Mouse (Mus musculus) gonadal fat pad, adult 2 months (tissue): Measurements from ENCODE around the gene Tnfsf14. TPM values are rescaled to one million over a fixed set of nuclear protein-coding genes. Genes with fewer than 3 reads are reported as not detected.

Experiments used
- DNase-seq: peaks from one replicate; pipeline ENCODE4 v3.0.0-alpha.2; 2012; ENCODE audit warnings: low read depth
- polyA plus RNA-seq: library from polyadenylated mRNA; depleted of rRNA; stranded (reverse); fragments of >200 nt; gene quantifications from 2 replicates; pipeline ENCODE4 v1.2.3, GENCODE M21; 2012

Gene Tnfsf14
- polyA plus RNA-seq, 1 experiment = 0.32 TPM

- no peak for DNase-seq
Observed at GRCm38 (mm10) chr17:57201841-57202724, 8.1 kb upstream of the Tnfsf14 start.

GRCm38 (mm10) chr17:57198252-57198651 lies 4.3 kb upstream of the Tnfsf14 start:
- DNase-seq = no peak

DNA sequence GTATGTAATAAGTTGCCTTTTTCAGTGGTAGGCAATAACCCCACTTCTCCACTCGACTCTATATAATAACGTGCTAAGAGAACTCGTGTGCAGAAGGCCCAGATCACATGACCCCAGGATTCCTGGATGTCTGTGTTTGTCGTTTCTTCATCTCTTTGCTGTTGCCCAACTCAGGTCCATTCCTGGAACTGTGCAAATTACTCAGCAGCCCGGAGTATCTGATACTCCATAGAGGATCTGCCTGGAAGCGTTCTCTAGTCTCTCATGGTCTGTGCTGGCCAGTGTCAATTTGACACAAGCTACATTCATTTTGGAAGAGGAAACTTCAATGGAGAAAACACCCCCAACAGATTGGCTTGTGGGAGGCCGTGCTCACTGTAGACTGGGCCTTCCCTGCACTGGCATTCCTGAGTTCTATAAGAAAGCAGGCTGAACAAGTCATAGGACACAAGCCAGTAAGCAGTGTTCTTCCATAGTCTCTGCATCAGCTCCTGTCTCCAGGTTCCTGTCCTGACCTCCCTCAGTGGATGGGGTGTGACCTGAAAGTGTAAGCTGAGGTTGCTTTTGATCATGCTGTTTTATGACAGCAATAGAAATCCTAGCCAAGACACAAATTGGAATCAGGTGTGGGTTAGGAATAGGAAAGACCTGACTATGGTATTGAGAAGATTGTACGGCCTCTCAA lies 1.5 kb upstream of the Tnfsf14 start:
- no peak for DNase-seq

GRCm38 (mm10) chr17:57194771-57195170 lies 794 bp upstream of the Tnfsf14 start:
- DNase-seq = no peak

- DNase-seq = no peak
Observed at GRCm38 (mm10) chr17:57188510-57189192, 5.3 kb downstream of the Tnfsf14 start.

DNA sequence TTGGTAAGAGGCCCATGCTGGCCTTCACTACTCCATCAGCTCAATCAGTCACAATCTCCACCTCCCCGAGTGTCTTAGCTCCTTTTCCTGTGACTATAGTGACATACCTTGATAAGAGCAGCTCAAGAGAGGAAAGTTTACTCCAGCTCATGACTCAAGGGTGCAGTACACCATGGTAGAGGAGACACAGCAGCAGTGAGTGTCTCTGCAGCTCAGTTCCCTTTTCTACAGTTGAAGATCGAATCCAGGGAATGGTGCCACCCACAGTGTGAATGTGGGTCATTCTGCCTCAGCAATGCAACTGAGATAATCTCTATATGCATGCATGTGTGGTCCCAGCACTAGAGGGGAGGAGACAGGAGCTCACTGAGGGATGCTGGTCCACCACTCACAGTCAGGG lies 8.3 kb downstream of the Tnfsf14 start:
- DNase-seq = no peak

DNA sequence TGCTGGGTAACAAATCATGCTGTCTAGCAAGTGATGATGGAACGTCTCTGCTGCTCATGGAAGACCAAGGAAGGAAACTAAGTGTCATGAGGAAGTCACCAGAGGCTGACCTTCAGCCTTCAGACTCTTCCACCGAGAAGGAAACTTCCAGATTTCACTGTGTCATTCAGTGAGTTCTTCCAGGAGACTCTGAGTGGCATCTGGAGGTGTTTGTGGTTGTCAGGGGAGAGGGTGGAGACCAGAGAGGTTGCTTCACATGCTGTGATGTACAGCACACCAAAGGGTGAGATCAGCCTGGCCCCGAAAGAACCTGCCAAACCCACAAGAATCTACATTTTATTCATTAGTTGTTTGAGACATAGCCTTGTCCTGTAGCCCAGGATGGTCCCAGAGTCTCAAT lies 11.1 kb downstream of the Tnfsf14 start:
- no peak for DNase-seq

DNA sequence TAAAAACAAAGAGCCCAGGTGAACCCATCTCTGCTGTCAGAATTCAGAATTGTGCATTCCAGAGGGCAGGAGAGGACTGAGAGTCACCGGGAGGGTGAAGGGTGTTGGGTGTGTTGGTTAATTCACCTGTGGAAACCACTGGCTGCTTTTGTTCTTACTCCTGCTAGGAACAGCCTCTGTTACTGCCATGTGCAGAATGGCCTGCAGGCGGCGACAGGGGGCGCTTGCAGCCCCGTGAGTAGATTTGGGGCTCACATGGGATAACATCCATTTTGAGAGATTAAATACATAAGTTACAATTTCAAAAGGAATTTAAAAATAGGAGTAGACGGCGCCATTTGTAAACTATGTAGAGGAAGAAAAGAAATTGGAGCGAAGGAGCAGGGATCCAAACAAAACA lies 13.6 kb downstream of the Tnfsf14 start:
- DNase-seq = no peak

DNA sequence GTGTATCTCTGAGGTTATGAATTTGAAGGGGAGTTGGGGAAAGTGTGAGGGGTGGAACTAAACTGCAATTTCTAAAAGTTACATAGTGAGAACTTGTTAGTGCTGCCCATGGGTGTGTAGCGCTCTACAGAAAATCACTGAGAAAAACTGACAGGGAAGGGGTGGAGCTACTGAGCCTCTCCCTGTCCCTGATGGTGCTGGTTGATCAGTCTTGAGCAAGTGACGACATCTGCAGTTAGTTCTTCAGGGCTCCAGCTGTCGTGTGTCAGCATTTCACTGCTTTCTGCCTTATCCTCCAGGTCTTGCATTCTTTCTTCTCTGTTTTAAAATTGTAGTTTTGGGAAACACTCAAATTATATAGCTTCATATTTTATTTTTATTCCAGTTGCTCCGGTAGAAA lies 20.6 kb downstream of the Tnfsf14 start:
- DNase-seq = no peak

GRCm38 (mm10) chr17:57172378-57172777 lies 21.6 kb downstream of the Tnfsf14 start:
- DNase-seq = no peak

- no peak for DNase-seq
Observed at GRCm38 (mm10) chr17:57170616-57171260, 23.2 kb downstream of the Tnfsf14 start.

DNA sequence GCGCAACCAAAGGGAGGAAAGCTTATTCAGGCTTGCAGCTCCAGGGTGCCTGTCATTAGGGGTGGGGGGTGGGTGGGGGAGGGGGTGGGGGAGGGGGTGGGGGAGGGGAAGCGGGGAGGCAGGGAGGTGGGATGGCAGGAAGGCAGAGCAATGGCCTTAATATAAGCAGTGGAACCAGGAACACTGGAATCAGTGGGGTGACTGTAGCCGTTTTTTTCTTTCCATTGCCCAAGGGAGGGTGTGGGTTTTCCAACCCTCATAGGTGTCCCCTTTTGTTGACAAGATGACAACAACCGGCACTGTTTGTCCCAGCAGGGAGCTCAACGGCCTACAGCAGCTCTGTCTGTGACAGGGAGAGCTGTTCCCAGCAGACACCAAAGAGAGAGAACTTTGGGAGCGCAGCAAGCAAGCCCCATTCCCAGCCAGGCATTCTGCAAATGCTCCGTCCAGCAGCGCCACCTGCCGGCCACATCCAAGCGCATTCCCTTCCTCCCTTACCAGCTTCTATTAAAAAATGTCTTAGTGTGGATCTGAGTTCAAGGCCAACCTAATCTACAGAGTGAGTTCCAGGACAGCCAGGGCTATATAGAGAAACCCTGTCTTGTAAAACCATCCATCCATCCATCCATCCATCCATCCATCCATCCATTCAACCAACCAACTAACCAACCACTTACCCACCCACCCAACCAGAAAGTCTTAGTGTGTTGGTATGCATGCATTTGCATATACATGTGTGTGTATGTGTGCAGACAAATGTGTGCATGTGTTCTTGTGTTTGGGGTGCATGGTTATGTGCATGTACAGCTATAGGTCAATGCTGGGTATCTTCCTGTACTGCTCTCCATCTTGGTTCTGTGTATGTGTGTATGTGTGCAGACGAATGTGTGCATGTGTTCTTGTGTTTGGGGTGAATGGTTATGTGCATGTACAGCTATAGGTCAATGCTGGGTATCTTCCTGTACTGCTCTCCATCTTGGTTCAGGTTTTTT lies 26.9 kb downstream of the Tnfsf14 start:
- no peak for DNase-seq

- DNase-seq = no peak
Observed at GRCm38 (mm10) chr17:57153787-57154186, 40.2 kb downstream of the Tnfsf14 start.

DNA sequence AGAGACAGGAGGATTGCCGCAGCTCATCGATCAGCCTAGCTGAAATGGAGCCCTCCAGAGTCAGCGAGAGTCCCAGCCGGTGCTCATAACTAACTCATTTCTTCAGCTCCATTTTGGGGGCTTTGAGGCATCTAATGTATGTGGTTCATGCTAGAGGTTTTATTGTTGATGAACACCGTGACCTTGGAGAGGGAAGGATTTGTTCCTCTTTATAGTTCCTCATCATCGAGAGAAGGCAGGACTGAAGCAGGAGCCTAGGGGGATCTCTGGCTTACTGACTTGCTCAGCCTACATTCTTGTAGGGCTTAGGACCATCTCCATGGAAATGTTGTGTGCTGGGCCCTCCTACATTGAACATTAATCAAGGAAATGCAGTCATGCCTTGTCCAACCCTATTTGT lies 41.0 kb downstream of the Tnfsf14 start:
- no peak for DNase-seq

DNA sequence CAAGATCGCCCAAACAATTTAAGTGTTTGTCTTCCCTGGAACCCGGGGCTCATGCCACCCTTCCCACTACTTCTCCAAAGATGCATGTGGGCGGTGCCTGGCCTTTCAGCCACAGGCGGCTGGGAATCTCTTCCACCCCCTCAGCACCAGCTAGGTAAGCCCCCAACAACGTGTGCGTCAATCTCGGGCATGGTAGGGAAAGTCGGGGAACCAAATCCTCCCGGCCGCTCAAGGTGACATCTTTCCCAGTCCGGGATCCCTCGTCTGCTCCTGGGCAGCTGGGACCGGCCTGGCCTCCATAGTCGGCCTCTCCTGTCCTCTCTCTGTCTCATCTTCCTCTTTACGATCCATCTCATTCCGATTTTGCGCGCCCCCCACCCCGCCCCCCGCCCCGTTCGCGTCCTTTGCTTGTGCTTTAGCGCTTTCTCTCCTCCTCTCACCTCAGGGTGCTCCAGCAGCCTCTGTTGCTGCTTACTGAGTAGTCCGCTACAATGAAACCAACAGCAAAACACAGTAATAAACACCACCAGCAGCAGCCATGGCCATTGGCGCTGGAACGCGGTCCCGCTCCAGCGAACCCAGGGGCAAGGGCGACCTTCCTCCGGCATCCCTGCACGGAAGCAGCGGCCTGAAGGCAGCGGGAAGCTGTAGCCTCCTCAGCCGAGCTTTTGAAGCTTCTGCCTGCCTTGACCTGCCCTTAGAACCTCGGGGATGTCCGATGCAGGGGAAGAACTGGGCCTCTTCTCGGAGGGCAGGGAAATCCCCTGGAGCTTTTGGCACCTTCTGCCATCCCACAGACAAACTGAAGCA lies 44.8 kb downstream of the Tnfsf14 start, which contains the start of gene Cd70:
Gene Cd70, minus strand, starts transcription at position 784 of the 810 bp plus-strand sequence.
- no peak for DNase-seq

GRCm38 (mm10) chr17:57148343-57148742 lies 45.6 kb downstream of the Tnfsf14 start:
- DNase-seq = no peak

DNA sequence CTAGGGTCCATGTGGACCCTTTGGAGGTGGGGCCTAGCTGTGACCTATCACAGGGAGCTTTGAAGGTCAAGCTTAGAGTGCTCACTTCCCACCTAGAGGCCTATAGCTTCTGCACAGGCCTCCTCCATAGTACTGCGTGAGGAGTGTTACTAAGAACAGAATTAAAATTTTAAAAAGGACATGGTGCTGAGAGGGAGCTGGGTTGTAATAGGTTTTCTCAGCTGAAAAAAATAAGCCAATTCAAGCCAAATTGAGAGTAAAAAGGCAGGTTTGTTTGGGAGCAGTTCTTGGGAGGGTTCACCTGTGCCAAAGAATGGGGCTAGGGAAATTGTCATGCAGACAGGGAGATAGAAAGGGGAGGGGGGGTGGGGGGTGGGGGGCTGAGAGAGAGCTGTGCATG lies 48.9 kb downstream of the Tnfsf14 start:
- DNase-seq = no peak

DNA sequence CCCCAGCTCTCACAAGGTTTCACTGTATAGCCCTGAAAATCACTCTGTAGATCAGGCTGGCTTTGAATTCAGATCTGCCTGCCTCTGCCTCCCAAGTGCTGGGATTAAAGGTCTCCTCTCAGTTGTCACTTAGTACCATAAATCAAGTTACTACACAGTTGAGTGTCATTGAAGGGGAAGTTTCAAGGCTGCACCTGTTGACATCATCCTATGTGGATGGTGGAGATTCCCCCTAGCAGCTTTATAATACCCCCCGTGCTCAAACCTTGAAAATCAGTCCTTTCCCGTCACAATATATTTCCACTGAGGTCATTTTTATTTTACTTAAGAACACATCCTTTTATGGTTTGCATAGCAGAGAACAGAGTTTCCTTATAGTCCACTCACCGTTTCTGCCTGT lies 50.3 kb downstream of the Tnfsf14 start:
- DNase-seq = no peak

GRCm38 (mm10) chr17:57139708-57140107 lies 54.3 kb downstream of the Tnfsf14 start:
- DNase-seq = no peak
